Mouse (Mus musculus): ENCODE measurements around the gene Fam13c.

Gene Fam13c

GRCm38 (mm10) chr10:70519640-70520099 is 79.4 kb downstream of the Fam13c start:
- no peak for DNase-seq (ENCODE audit: low read depth, low spot score)

GRCm38 (mm10) chr10:70520143-70521131 is 80.2 kb downstream of the Fam13c start:
- no peak for DNase-seq (ENCODE audit: low read depth, low spot score)

- DNase-seq (ENCODE audit: low read depth, low spot score) = peak; percentile 55
These were observed 81.1 kb downstream of the Fam13c start for GRCm38 (mm10) chr10:70521379-70521778.

- DNase-seq (ENCODE audit: low read depth, low spot score) = no peak
These were observed 90.0 kb downstream of the Fam13c start for GRCm38 (mm10) chr10:70530185-70530823.

GRCm38 (mm10) chr10:70532249-70532648 is 92.0 kb downstream of the Fam13c start:
- no peak for DNase-seq (ENCODE audit: low read depth, low spot score)

GRCm38 (mm10) chr10:70533301-70533781 is 93.1 kb downstream of the Fam13c start:
- DNase-seq (ENCODE audit: low read depth, low spot score) = no peak

- DNase-seq (ENCODE audit: low read depth, low spot score) = no peak
These were observed 93.7 kb downstream of the Fam13c start for GRCm38 (mm10) chr10:70533986-70534385.

GRCm38 (mm10) chr10:70534571-70534970 is 94.3 kb downstream of the Fam13c start:
- DNase-seq (ENCODE audit: low read depth, low spot score) = no peak

GRCm38 (mm10) chr10:70535401-70535800 is 95.1 kb downstream of the Fam13c start:
- DNase-seq (ENCODE audit: low read depth, low spot score) = no peak

GRCm38 (mm10) chr10:70537694-70538093 is 97.4 kb downstream of the Fam13c start:
- no peak for DNase-seq (ENCODE audit: low read depth, low spot score)

- no peak for DNase-seq (ENCODE audit: low read depth, low spot score)
These were observed 99.0 kb downstream of the Fam13c start for GRCm38 (mm10) chr10:70539251-70539650.

GRCm38 (mm10) chr10:70540456-70541195 is 100.3 kb downstream of the Fam13c start:
- no peak for DNase-seq (ENCODE audit: low read depth, low spot score)

GRCm38 (mm10) chr10:70542857-70543256 is 102.6 kb downstream of the Fam13c start:
- no peak for DNase-seq (ENCODE audit: low read depth, low spot score)

- no peak for DNase-seq (ENCODE audit: low read depth, low spot score)
These were observed 112.2 kb downstream of the Fam13c start for GRCm38 (mm10) chr10:70552531-70552930.

GRCm38 (mm10) chr10:70563636-70564035 is 123.4 kb downstream of the Fam13c start:
- no peak for DNase-seq (ENCODE audit: low read depth, low spot score)

GRCm38 (mm10) chr10:70581556-70582211 is 141.4 kb downstream of the Fam13c start:
- DNase-seq (ENCODE audit: low read depth, low spot score) = no peak

- DNase-seq (ENCODE audit: low read depth, low spot score) = no peak
These were observed 143.9 kb downstream of the Fam13c start for GRCm38 (mm10) chr10:70584171-70584570.

- DNase-seq (ENCODE audit: low read depth, low spot score) = no peak
These were observed 146.7 kb downstream of the Fam13c start for GRCm38 (mm10) chr10:70586876-70587405.

- DNase-seq (ENCODE audit: low read depth, low spot score) = no peak
These were observed 153.7 kb downstream of the Fam13c start for GRCm38 (mm10) chr10:70594007-70594406.

- no peak for DNase-seq (ENCODE audit: low read depth, low spot score)
These were observed 157.8 kb downstream of the Fam13c start for GRCm38 (mm10) chr10:70598081-70598515.

All from retina, adult 2 months (tissue).